Mouse (Mus musculus): Measurements from ENCODE around the gene Rcl1.

Gene Rcl1

GRCm38 (mm10) chr19:29151443-29151842, 50.3 kb downstream of the Rcl1 start:
- no peak for DNase-seq (ENCODE audit: low spot score)

- DNase-seq (ENCODE audit: low spot score): no peak
Observed at GRCm38 (mm10) chr19:29155552-29155951, 54.4 kb downstream of the Rcl1 start.

GRCm38 (mm10) chr19:29156417-29156816, 55.2 kb downstream of the Rcl1 start:
- DNase-seq (ENCODE audit: low spot score): no peak

- no peak for DNase-seq (ENCODE audit: low spot score)
Observed at GRCm38 (mm10) chr19:29157678-29158466, 56.7 kb downstream of the Rcl1 start.

GRCm38 (mm10) chr19:29158486-29158885, 57.3 kb downstream of the Rcl1 start:
- no peak for DNase-seq (ENCODE audit: low spot score)

GRCm38 (mm10) chr19:29163817-29164527, 62.8 kb downstream of the Rcl1 start:
- no peak for DNase-seq (ENCODE audit: low spot score)

- no peak for DNase-seq (ENCODE audit: low spot score)
Observed at GRCm38 (mm10) chr19:29164528-29165166, 63.5 kb downstream of the Rcl1 start.

GRCm38 (mm10) chr19:29167938-29168337, 66.8 kb downstream of the Rcl1 start:
- no peak for DNase-seq (ENCODE audit: low spot score)

- DNase-seq (ENCODE audit: low spot score): no peak
Observed at GRCm38 (mm10) chr19:29180336-29180735, 79.2 kb downstream of the Rcl1 start.

GRCm38 (mm10) chr19:29182166-29182565, 81.0 kb downstream of the Rcl1 start:
- no peak for DNase-seq (ENCODE audit: low spot score)

GRCm38 (mm10) chr19:29185122-29185521, 83.9 kb downstream of the Rcl1 start:
- DNase-seq (ENCODE audit: low spot score): no peak

GRCm38 (mm10) chr19:29185552-29186232, 84.5 kb downstream of the Rcl1 start:
- no peak for DNase-seq (ENCODE audit: low spot score)

- no peak for DNase-seq (ENCODE audit: low spot score)
Observed at GRCm38 (mm10) chr19:29188879-29189278, 87.7 kb downstream of the Rcl1 start.

All from retina, embryonic 14.5 days (tissue).